Mouse (Mus musculus) MEL (cell line): ENCODE measurements around the gene Epha5.

Source experiments
- BHLHE40 ChIP-seq: IDR thresholded peaks from 2 replicates; pipeline ENCODE4 v1.6.1; 2012; ENCODE audit warnings: low read depth, mild to moderate bottlenecking, inconsistent platforms, low read length, improper control_type of control experiment, borderline replicate concordance
- CHD1 ChIP-seq: IDR thresholded peaks from 2 replicates; pipeline ENCODE4 v1.6.1; 2012; ENCODE audit warnings: low read depth, mild to moderate bottlenecking, inconsistent platforms, low read length, improper control_type of control experiment
- CTCF ChIP-seq, 3 experiments: IDR thresholded peaks in 2 of 3; conservative IDR thresholded peaks in 1 of 3; 2 replicates each; pipeline ENCODE4 v1.5.1; 2011 to 2012; ENCODE audit warnings: low read length in 3 of 3, low read depth in 2 of 3, mild to moderate bottlenecking in 2 of 3, improper control_type of control experiment in 1 of 3, inconsistent platforms in 1 of 3, mixed read lengths in 1 of 3, moderate library complexity in 1 of 3; ENCODE audit not compliant: control insufficient read depth in 1 of 3, insufficient read depth in 1 of 3, poor library complexity in 1 of 3, severe bottlenecking in 1 of 3
- GATA1 ChIP-seq: IDR thresholded peaks from 2 replicates; pipeline ENCODE4 v1.6.1; 2011; ENCODE audit warnings: low read depth, low read length, improper control_type of control experiment
- HCFC1 ChIP-seq: IDR thresholded peaks from 2 replicates; pipeline ENCODE4 v1.6.1; 2012; ENCODE audit warnings: low read depth, mild to moderate bottlenecking, inconsistent platforms, low read length, improper control_type of control experiment, moderate library complexity
- MAZ ChIP-seq: IDR thresholded peaks from 2 replicates; pipeline ENCODE4 v1.6.1; 2012; ENCODE audit warnings: low read depth, mild to moderate bottlenecking, inconsistent platforms, low read length, improper control_type of control experiment
- MEF2A ChIP-seq: IDR thresholded peaks from 2 replicates; pipeline ENCODE4 v1.6.1; 2014; ENCODE audit warnings: low read depth, mild to moderate bottlenecking, inconsistent platforms, low read length, improper control_type of control experiment; ENCODE audit not compliant: poor library complexity, insufficient replicate concordance, severe bottlenecking; ENCODE audit errors: extremely low read depth
- MYB ChIP-seq: IDR thresholded peaks from 2 replicates; pipeline ENCODE4 v1.6.1; 2011; ENCODE audit warnings: mild to moderate bottlenecking, low read depth, low read length, improper control_type of control experiment
- POLR2A ChIP-seq, 2 experiments: IDR thresholded peaks; 2 replicates each; pipeline ENCODE4 v1.6.1; 2011 to 2012; ENCODE audit warnings: low read length in 2 of 2, mild to moderate bottlenecking in 2 of 2, control low read depth in 1 of 2, improper control_type of control experiment in 1 of 2, low read depth in 1 of 2, moderate library complexity in 1 of 2; ENCODE audit not compliant: control insufficient read depth in 1 of 2, insufficient read depth in 1 of 2, poor library complexity in 1 of 2
- RCOR1 ChIP-seq: IDR thresholded peaks from 2 replicates; pipeline ENCODE4 v1.6.1; 2012; ENCODE audit warnings: low read depth, mild to moderate bottlenecking, inconsistent platforms, low read length, improper control_type of control experiment
- USF1 ChIP-seq: IDR thresholded peaks from 2 replicates; pipeline ENCODE4 v1.6.1; 2014; ENCODE audit warnings: low read depth, mild to moderate bottlenecking, inconsistent platforms, low read length, improper control_type of control experiment, moderate library complexity

GRCm38 (mm10) chr5:84070976-84071375 lies 346.2 kb downstream of the Epha5 start:
- TF ChIP-seq CTCF (IDR thresholded peaks at IDR 0.05 in 2 of 3, conservative IDR thresholded peaks at IDR 0.05 in 1 of 3; ENCODE audit: control insufficient read depth in 1 of 3, insufficient read depth in 1 of 3, low read depth in 2 of 3, low read length in 3 of 3, poor library complexity in 1 of 3, severe bottlenecking in 1 of 3) = no peak
- TF ChIP-seq RCOR1 = no peak
- no peak for TF ChIP-seq BHLHE40
- no peak for TF ChIP-seq MYB
- TF ChIP-seq USF1 = no peak
- no peak for TF ChIP-seq POLR2A (IDR thresholded peaks at IDR 0.05; ENCODE audit: control insufficient read depth in 1 of 2, insufficient read depth in 1 of 2, low read depth in 1 of 2, low read length in 2 of 2, poor library complexity in 1 of 2)
- no peak for TF ChIP-seq CHD1
- no peak for TF ChIP-seq HCFC1
- TF ChIP-seq MEF2A = no peak
- TF ChIP-seq MAZ = no peak
- no peak for TF ChIP-seq GATA1
